Mouse (Mus musculus): ENCODE measurements at regions not wholly inside any gene's neighbourhood (a gene's known extent, or its start where the extent isn't known, plus 50 kb on each side); places are given as distances from the start of the nearest gene placed in this dataset.

- TF ChIP-seq POLR2A (IDR thresholded peaks at IDR 0.05; ENCODE audit: borderline replicate concordance, extremely low read depth, insufficient read depth, insufficient read length): no peak
- Histone ChIP-seq H3K4me3 (replicated peaks; ENCODE audit: low read length) (no peak overlapping the region), H3K9me3 (ENCODE audit: control insufficient read depth, low read length) (no peaks in the 10 kb centered on the region), H3K4me2 (replicated peaks; ENCODE audit: low read depth, low read length, severe bottlenecking) (no peak overlapping the region), H3K4me1 (ENCODE audit: control insufficient read depth, insufficient read depth, low read length) (no peaks in the 10 kb centered on the region), H3K27ac (replicated peaks; ENCODE audit: low read depth, low read length) (no peak overlapping the region), H3K27me3 (ENCODE audit: control insufficient read depth, insufficient read depth, low read length) (no peaks in the 10 kb centered on the region), H3K36me3 (ENCODE audit: control insufficient read depth, insufficient read depth, low read length) (no peaks in the 10 kb centered on the region), H3K9ac (ENCODE audit: low read depth, low read length, severe bottlenecking) (no peak overlapping the region)
- no peak for ATAC-seq (ENCODE audit: low FRiP score, low read depth)
- peak; percentile 10 for DNase-seq (ENCODE audit: low spot score)
- WGBS: 23% methylated on average over 11 of the region's 11 CpGs
Observed at GRCm38 (mm10) chr1:169051085-169051862, 480.0 kb downstream of the Nuf2 start.

GRCm38 (mm10) chr1:169049846-169050245 is 481.4 kb downstream of the Nuf2 start:
- H3K27ac ChIP-seq (replicated peaks; ENCODE audit: low read depth, low read length): no peak overlapping the region
- H3K4me1 ChIP-seq (ENCODE audit: control insufficient read depth, insufficient read depth, low read length): no peaks in the 10 kb centered on the region
- H3K36me3 ChIP-seq (ENCODE audit: control insufficient read depth, insufficient read depth, low read length): no peaks in the 10 kb centered on the region
- no peak overlapping the region for H3K9ac ChIP-seq (ENCODE audit: low read depth, low read length, severe bottlenecking)
- no peaks in the 10 kb centered on the region for H3K9me3 ChIP-seq (ENCODE audit: control insufficient read depth, low read length)
- WGBS: 79% methylated on average over 2 of the region's 2 CpGs
- no peak for ATAC-seq (ENCODE audit: low FRiP score, low read depth)
- no peak for TF ChIP-seq POLR2A (IDR thresholded peaks at IDR 0.05; ENCODE audit: borderline replicate concordance, extremely low read depth, insufficient read depth, insufficient read length)
- no peak overlapping the region for H3K4me2 ChIP-seq (replicated peaks; ENCODE audit: low read depth, low read length, severe bottlenecking)
- no peaks in the 10 kb centered on the region for H3K27me3 ChIP-seq (ENCODE audit: control insufficient read depth, insufficient read depth, low read length)
- no peak overlapping the region for H3K4me3 ChIP-seq (replicated peaks; ENCODE audit: low read length)
- no peak for DNase-seq (ENCODE audit: low spot score)

GRCm38 (mm10) chr1:169046791-169047525 is 484.3 kb downstream of the Nuf2 start:
- H3K36me3 ChIP-seq (ENCODE audit: control insufficient read depth, insufficient read depth, low read length): no peaks in the 10 kb centered on the region
- H3K9me3 ChIP-seq (ENCODE audit: control insufficient read depth, low read length): no peaks in the 10 kb centered on the region
- no peaks in the 10 kb centered on the region for H3K4me1 ChIP-seq (ENCODE audit: control insufficient read depth, insufficient read depth, low read length)
- ATAC-seq (ENCODE audit: low FRiP score, low read depth): no peak
- 78% methylated on average over 4 of the region's 4 CpGs for WGBS
- no peak overlapping the region for H3K9ac ChIP-seq (ENCODE audit: low read depth, low read length, severe bottlenecking)
- TF ChIP-seq POLR2A (IDR thresholded peaks at IDR 0.05; ENCODE audit: borderline replicate concordance, extremely low read depth, insufficient read depth, insufficient read length): no peak
- no peak overlapping the region for H3K4me3 ChIP-seq (replicated peaks; ENCODE audit: low read length)
- no peak overlapping the region for H3K27ac ChIP-seq (replicated peaks; ENCODE audit: low read depth, low read length)
- H3K4me2 ChIP-seq (replicated peaks; ENCODE audit: low read depth, low read length, severe bottlenecking): no peak overlapping the region
- no peak for DNase-seq (ENCODE audit: low spot score)
- no peaks in the 10 kb centered on the region for H3K27me3 ChIP-seq (ENCODE audit: control insufficient read depth, insufficient read depth, low read length)

GRCm38 (mm10) chr1:169033517-169033916 is 497.7 kb downstream of the Nuf2 start:
- Histone ChIP-seq H3K4me3 (replicated peaks; ENCODE audit: low read length) (no peak overlapping the region), H3K4me2 (replicated peaks; ENCODE audit: low read depth, low read length, severe bottlenecking) (no peak overlapping the region), H3K9me3 (ENCODE audit: control insufficient read depth, low read length) (no peaks in the 10 kb centered on the region), H3K27ac (replicated peaks; ENCODE audit: low read depth, low read length) (no peak overlapping the region), H3K36me3 (ENCODE audit: control insufficient read depth, insufficient read depth, low read length) (no peaks in the 10 kb centered on the region), H3K9ac (ENCODE audit: low read depth, low read length, severe bottlenecking) (no peak overlapping the region), H3K4me1 (ENCODE audit: control insufficient read depth, insufficient read depth, low read length) (peaks cover 2% of the 10 kb centered on the region; the same call in 1 of the 2 replicates), H3K27me3 (ENCODE audit: control insufficient read depth, insufficient read depth, low read length) (no peaks in the 10 kb centered on the region)
- ATAC-seq (ENCODE audit: low FRiP score, low read depth) (no peak), DNase-seq (ENCODE audit: low spot score) (no peak)
- TF ChIP-seq POLR2A (IDR thresholded peaks at IDR 0.05; ENCODE audit: borderline replicate concordance, extremely low read depth, insufficient read depth, insufficient read length): no peak
- WGBS: 48% methylated on average over 1 of the region's 1 CpGs

GRCm38 (mm10) chr1:169031849-169032542 is 499.3 kb downstream of the Nuf2 start:
- no peaks in the 10 kb centered on the region for H3K27me3 ChIP-seq (ENCODE audit: control insufficient read depth, insufficient read depth, low read length)
- ATAC-seq (ENCODE audit: low FRiP score, low read depth) (no peak), DNase-seq (ENCODE audit: low spot score) (no peak)
- H3K4me3 ChIP-seq (replicated peaks; ENCODE audit: low read length): no peak overlapping the region
- no peak overlapping the region for H3K27ac ChIP-seq (replicated peaks; ENCODE audit: low read depth, low read length)
- no peak overlapping the region for H3K4me2 ChIP-seq (replicated peaks; ENCODE audit: low read depth, low read length, severe bottlenecking)
- TF ChIP-seq POLR2A (IDR thresholded peaks at IDR 0.05; ENCODE audit: borderline replicate concordance, extremely low read depth, insufficient read depth, insufficient read length): no peak
- no peaks in the 10 kb centered on the region for H3K9me3 ChIP-seq (ENCODE audit: control insufficient read depth, low read length)
- H3K9ac ChIP-seq (ENCODE audit: low read depth, low read length, severe bottlenecking): no peak overlapping the region
- WGBS: 27% methylated on average over 8 of the region's 8 CpGs
- peaks cover 4% of the 10 kb centered on the region; the same call in 1 of the 2 replicates for H3K4me1 ChIP-seq (ENCODE audit: control insufficient read depth, insufficient read depth, low read length)
- no peaks in the 10 kb centered on the region for H3K36me3 ChIP-seq (ENCODE audit: control insufficient read depth, insufficient read depth, low read length)
